Mouse (Mus musculus): ENCODE data around the gene Coq5. TPM values are rescaled to one million over a fixed set of nuclear protein-coding genes. Genes with fewer than 3 reads are reported as not detected.
A peak's percentile ranks its signal among the peaks of the same experiment; 100 is the strongest.

Coq5 gene
- total and polyA plus RNA-seq, 3 experiments, result 40.5 to 43.3 TPM; not detected in 1

DNA sequence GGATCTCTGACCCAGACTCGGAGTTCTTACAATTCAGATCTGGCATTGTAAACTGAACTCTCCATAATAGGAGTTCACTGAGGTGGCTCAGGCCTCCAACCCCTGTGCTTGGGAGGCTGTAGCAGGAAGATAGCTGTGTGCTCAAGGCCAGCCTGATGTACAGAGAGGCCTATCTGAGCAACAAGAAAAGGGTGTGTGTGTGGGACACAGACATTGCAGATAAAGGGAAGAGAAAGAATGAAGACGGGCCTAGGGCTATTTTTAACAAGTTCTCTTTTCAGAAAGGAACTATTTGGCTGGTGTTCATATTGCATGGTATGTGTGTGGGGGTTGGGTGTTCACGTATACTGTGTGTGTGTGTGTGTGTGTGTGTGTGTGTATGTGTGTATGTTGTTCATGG lies 54.2 kb downstream of the Coq5 start (continued):
- no peak for TF ChIP-seq JUND (IDR thresholded peaks at IDR 0.05; ENCODE audit: low read depth, low read length)
- no peak for TF ChIP-seq ZKSCAN1 (IDR thresholded peaks at IDR 0.05; ENCODE audit: low read depth, low read length)

- peak; percentile 37 for DNase-seq (ENCODE audit: low read depth, low spot score)
- 0 out of 2 replicates have a peak overlapping the region, but pooled peaks have one; percentile 20 for H3K27ac ChIP-seq (ENCODE audit: control insufficient read depth, low read depth, low read length)
- H3K27me3 ChIP-seq (ENCODE audit: control insufficient read depth in 1 of 2, insufficient read depth in 2 of 2, low read length in 2 of 2), result no peaks in the 10 kb centered on the region
- no peaks in the 10 kb centered on the region for H3K9me3 ChIP-seq (replicated peaks; ENCODE audit: insufficient read depth, low read length)
- H3K4me1 ChIP-seq (ENCODE audit: control insufficient read depth in 1 of 2, insufficient read depth in 2 of 2, low read length in 2 of 2), result peaks cover 2 to 9% of the 10 kb centered on the region in 2 experiments
- peak overlapping the region; percentile 76 to 95 for H3K4me3 ChIP-seq (ENCODE audit: control insufficient read depth in 1 of 2, insufficient read depth in 1 of 2, low read depth in 2 of 2, low read length in 2 of 2)
- peak overlapping the region; percentile 98 for H3K9ac ChIP-seq (ENCODE audit: control insufficient read depth, low read depth, low read length, poor library complexity, severe bottlenecking)
- H3K79me2 ChIP-seq (ENCODE audit: control insufficient read depth, insufficient read depth, low read length, poor library complexity), result peaks cover 45% of the 10 kb centered on the region
- H3K36me3 ChIP-seq (ENCODE audit: control insufficient read depth in 1 of 2, insufficient read depth in 2 of 2, low read length in 2 of 2), result peaks cover 9% of the 10 kb centered on the region in 2 experiments
- no peak for TF ChIP-seq MAZ (IDR thresholded peaks at IDR 0.05; ENCODE audit: low read depth, low read length)
- no peak for TF ChIP-seq E2F4 (IDR thresholded peaks at IDR 0.05; ENCODE audit: borderline replicate concordance, low read depth, low read length)
- TF ChIP-seq KAT2A (conservative IDR thresholded peaks at IDR 0.05; ENCODE audit: low read depth, low read length), result no peak
- no peak; the same call in 1 of the 2 replicates for TF ChIP-seq ZMIZ1 (IDR thresholded peaks at IDR 0.05; ENCODE audit: low read depth, low read length)
- no peak for TF ChIP-seq POLR2AphosphoS5 (IDR thresholded peaks at IDR 0.05; ENCODE audit: borderline replicate concordance, low read depth, low read length)
- no peak for TF ChIP-seq GABPA (IDR thresholded peaks at IDR 0.05; ENCODE audit: low read depth, low read length)
- no peak for TF ChIP-seq CTCF (IDR thresholded peaks at IDR 0.05 in 2 of 3, conservative IDR thresholded peaks at IDR 0.05 in 1 of 3; ENCODE audit: control insufficient read depth in 1 of 3, insufficient read depth in 1 of 3, low read depth in 2 of 3, low read length in 3 of 3, poor library complexity in 1 of 3, severe bottlenecking in 1 of 3)
- no peak for TF ChIP-seq TCF12 (IDR thresholded peaks at IDR 0.05; ENCODE audit: low read depth, low read length)
- no peak for TF ChIP-seq GATA1 (IDR thresholded peaks at IDR 0.05; ENCODE audit: low read depth, low read length)
- no peak for TF ChIP-seq ETS1 (IDR thresholded peaks at IDR 0.05; ENCODE audit: low read depth, low read length)
- 0 out of 2 replicates have a peak, but pooled peaks have one; percentile 10 for TF ChIP-seq UBTF (IDR thresholded peaks at IDR 0.05; ENCODE audit: borderline replicate concordance, insufficient read depth, low read depth, low read length)
- TF ChIP-seq MYB (IDR thresholded peaks at IDR 0.05; ENCODE audit: low read depth, low read length), result no peak
- no peak for TF ChIP-seq RCOR1 (IDR thresholded peaks at IDR 0.05; ENCODE audit: low read depth, low read length)
- TF ChIP-seq ZKSCAN1 (IDR thresholded peaks at IDR 0.05; ENCODE audit: low read depth, low read length), result no peak
- TF ChIP-seq ZNF384 (IDR thresholded peaks at IDR 0.05; ENCODE audit: low read depth, low read length), result no peak
- TF ChIP-seq BHLHE40 (IDR thresholded peaks at IDR 0.05; ENCODE audit: borderline replicate concordance, low read depth, low read length), result no peak
- TF ChIP-seq MXI1 (IDR thresholded peaks at IDR 0.05; ENCODE audit: low read depth, low read length), result peak; percentile 72
- TF ChIP-seq MAX (IDR thresholded peaks at IDR 0.05; ENCODE audit: low read length), result peak; percentile 74
- TF ChIP-seq SIN3A (IDR thresholded peaks at IDR 0.05; ENCODE audit: low read length), result peak; percentile 54
- TF ChIP-seq CHD1 (IDR thresholded peaks at IDR 0.05; ENCODE audit: low read depth, low read length), result no peak
- TF ChIP-seq ZC3H11A (IDR thresholded peaks at IDR 0.05; ENCODE audit: low read depth, low read length), result no peak
- TF ChIP-seq USF1 (IDR thresholded peaks at IDR 0.05; ENCODE audit: low read depth, low read length), result no peak
- no peak for TF ChIP-seq POLR2A (IDR thresholded peaks at IDR 0.05; ENCODE audit: control insufficient read depth in 1 of 2, insufficient read depth in 1 of 2, low read depth in 1 of 2, low read length in 2 of 2, poor library complexity in 1 of 2)
- TF ChIP-seq ELF1 (IDR thresholded peaks at IDR 0.05; ENCODE audit: low read depth, low read length), result no peak
- no peak for TF ChIP-seq MEF2A (IDR thresholded peaks at IDR 0.05; ENCODE audit: extremely low read depth, insufficient replicate concordance, low read depth, low read length, poor library complexity, severe bottlenecking)
- no peak for TF ChIP-seq JUND (IDR thresholded peaks at IDR 0.05; ENCODE audit: low read depth, low read length)
- TF ChIP-seq MAFK (IDR thresholded peaks at IDR 0.05; ENCODE audit: borderline replicate concordance, low read depth, low read length), result no peak
- 0 out of 2 replicates have a peak, but pooled peaks have one; percentile 19 for TF ChIP-seq HCFC1 (IDR thresholded peaks at IDR 0.05; ENCODE audit: low read depth, low read length)
- no peak for TF ChIP-seq TBP (IDR thresholded peaks at IDR 0.05; ENCODE audit: low read depth, low read length)
- TF ChIP-seq CHD2 (IDR thresholded peaks at IDR 0.05; ENCODE audit: low read length), result no peak
- TF ChIP-seq EP300 (IDR thresholded peaks at IDR 0.05; ENCODE audit: low read depth in 1 of 2, low read length in 2 of 2), result no peak
- TF ChIP-seq TAL1 (IDR thresholded peaks at IDR 0.05; ENCODE audit: low read length), result no peak
- no peak for TF ChIP-seq NELFE (IDR thresholded peaks at IDR 0.05; ENCODE audit: low read depth, low read length)
- TF ChIP-seq USF2 (IDR thresholded peaks at IDR 0.05; ENCODE audit: borderline replicate concordance in 1 of 2, insufficient read depth in 1 of 2, low read depth in 1 of 2, low read length in 2 of 2), result no peak
- TF ChIP-seq NRF1 (IDR thresholded peaks at IDR 0.05; ENCODE audit: insufficient read depth, low read depth, low read length, poor library complexity, severe bottlenecking), result no peak
These were observed 60.5 kb downstream of the Coq5 start for GRCm38 (mm10) chr5:115340007-115340406.

Data from MEL (cell line).